Mouse (Mus musculus): ENCODE measurements around the gene Tpi1. TPM values are rescaled to one million over a fixed set of nuclear protein-coding genes. Genes with fewer than 3 reads are reported as not detected.
A peak's percentile ranks its signal among the peaks of the same experiment; 100 is the strongest.

Tpi1 gene
- total RNA-seq (2014; rRNA removed) (332 and 338 TPM in 2 replicates), polyA plus RNA-seq (2015; fragmentation: Nextera tagmentation; extraction: Ambion mirVana) (354 and 367 TPM in 2 replicates)

GRCm38 (mm10) chr6:124813933-124814332, at the start of gene Tpi1:
Gene Tpi1, minus strand, starts transcription at chr6:124814296.
- ATAC-seq (peak; percentile 88), DNase-seq (peak; percentile 87)
- no peak for TF ChIP-seq CTCF (IDR thresholded peaks at IDR 0.05; ENCODE audit: low read depth)
- no peaks in the 10 kb centered on the region for H3K9me3 ChIP-seq (ENCODE audit: low read length)
- H3K4me2 ChIP-seq (ENCODE audit: low read depth) = peak within 1 kb of the TSS; percentile 90
- 2% methylated on average over 22 of the region's 22 CpGs for WGBS
- H3K27me3 ChIP-seq (ENCODE audit: insufficient read depth, low read length) = no peaks in the 10 kb centered on the region
- peak within 1 kb of the TSS; percentile 57 for H3K4me3 ChIP-seq (ENCODE audit: low read depth, low read length)
- peaks cover 24% of the 10 kb centered on the region for H3K4me1 ChIP-seq (ENCODE audit: insufficient read depth)
- peak within 1 kb of the TSS; percentile 73 for H3K9ac ChIP-seq
- H3K27ac ChIP-seq (ENCODE audit: low read depth, low read length) = peak within 1 kb of the TSS; percentile 79
- H3K36me3 ChIP-seq (ENCODE audit: insufficient read depth) = peaks cover 47% of the 10 kb centered on the region

- WGBS = 2% methylated on average over 14 of the region's 16 CpGs
- H3K4me3 ChIP-seq (ENCODE audit: low read depth, low read length) = peak overlapping the region; percentile 75
- peaks cover 16% of the 10 kb centered on the region; the same call in 1 of the 2 replicates for H3K36me3 ChIP-seq (ENCODE audit: insufficient read depth)
- no peaks in the 10 kb centered on the region for H3K9me3 ChIP-seq (ENCODE audit: low read length)
- TF ChIP-seq CTCF (IDR thresholded peaks at IDR 0.05; ENCODE audit: low read depth) = no peak
- peak overlapping the region; percentile 76 for H3K4me2 ChIP-seq (ENCODE audit: low read depth)
- ATAC-seq (peak; percentile 11), DNase-seq (no peak)
- H3K4me1 ChIP-seq (ENCODE audit: insufficient read depth) = peaks cover 11% of the 10 kb centered on the region
- peak overlapping the region; percentile 93 for H3K9ac ChIP-seq
- H3K27me3 ChIP-seq (ENCODE audit: insufficient read depth, low read length) = no peaks in the 10 kb centered on the region
- peak overlapping the region; percentile 95 for H3K27ac ChIP-seq (ENCODE audit: low read depth, low read length)
These were observed 49.1 kb upstream of the Tpi1 start for GRCm38 (mm10) chr6:124863125-124863657.

GRCm38 (mm10) chr6:124862406-124863124, 48.5 kb upstream of the Tpi1 start:
- WGBS = 9% methylated on average over 8 of the region's 8 CpGs
- peak overlapping the region; percentile 76 for H3K4me2 ChIP-seq (ENCODE audit: low read depth)
- H3K4me1 ChIP-seq (ENCODE audit: insufficient read depth) = peaks cover 11% of the 10 kb centered on the region
- H3K36me3 ChIP-seq (ENCODE audit: insufficient read depth) = peaks cover 16% of the 10 kb centered on the region; the same call in 1 of the 2 replicates
- H3K4me3 ChIP-seq (ENCODE audit: low read depth, low read length) = peak overlapping the region; percentile 75
- H3K27ac ChIP-seq (ENCODE audit: low read depth, low read length) = peak overlapping the region; percentile 95
- ATAC-seq (peak; percentile 2; the same call in 1 of the 2 replicates), DNase-seq (peak; percentile 62)
- TF ChIP-seq CTCF (IDR thresholded peaks at IDR 0.05; ENCODE audit: low read depth) = no peak
- H3K27me3 ChIP-seq (ENCODE audit: insufficient read depth, low read length) = no peaks in the 10 kb centered on the region
- H3K9ac ChIP-seq = peak overlapping the region; percentile 93
- H3K9me3 ChIP-seq (ENCODE audit: low read length) = no peaks in the 10 kb centered on the region

GRCm38 (mm10) chr6:124861802-124862201, 47.7 kb upstream of the Tpi1 start:
- H3K4me3 ChIP-seq (ENCODE audit: low read depth, low read length) = 0 out of 2 replicates have a peak overlapping the region, but pooled peaks have one; percentile 75
- 0 out of 2 replicates have a peak overlapping the region, but pooled peaks have one; percentile 95 for H3K27ac ChIP-seq (ENCODE audit: low read depth, low read length)
- TF ChIP-seq CTCF (IDR thresholded peaks at IDR 0.05; ENCODE audit: low read depth) = no peak
- H3K9me3 ChIP-seq (ENCODE audit: low read length) = no peaks in the 10 kb centered on the region
- H3K4me2 ChIP-seq (ENCODE audit: low read depth) = peak overlapping the region; percentile 76
- H3K4me1 ChIP-seq (ENCODE audit: insufficient read depth) = peaks cover 11% of the 10 kb centered on the region
- 28% methylated on average over 3 of the region's 3 CpGs for WGBS
- peaks cover 16% of the 10 kb centered on the region; the same call in 1 of the 2 replicates for H3K36me3 ChIP-seq (ENCODE audit: insufficient read depth)
- no peak for DNase-seq
- ATAC-seq = no peak
- no peak overlapping the region; the same call in 1 of the 2 replicates for H3K9ac ChIP-seq
- no peaks in the 10 kb centered on the region for H3K27me3 ChIP-seq (ENCODE audit: insufficient read depth, low read length)

- ATAC-seq = no peak
- 81% methylated on average over 19 of the region's 19 CpGs for WGBS
- H3K4me3 ChIP-seq (ENCODE audit: low read depth, low read length) = no peak overlapping the region
- peaks cover 16% of the 10 kb centered on the region; the same call in 1 of the 2 replicates for H3K36me3 ChIP-seq (ENCODE audit: insufficient read depth)
- H3K4me2 ChIP-seq (ENCODE audit: low read depth) = peak overlapping the region; percentile 76
- no peak for TF ChIP-seq CTCF (IDR thresholded peaks at IDR 0.05; ENCODE audit: low read depth)
- H3K4me1 ChIP-seq (ENCODE audit: insufficient read depth) = peaks cover 14% of the 10 kb centered on the region
- no peak for DNase-seq
- no peaks in the 10 kb centered on the region for H3K27me3 ChIP-seq (ENCODE audit: insufficient read depth, low read length)
- no peak overlapping the region for H3K27ac ChIP-seq (ENCODE audit: low read depth, low read length)
- no peaks in the 10 kb centered on the region for H3K9me3 ChIP-seq (ENCODE audit: low read length)
- H3K9ac ChIP-seq = no peak overlapping the region
These were observed 47.2 kb upstream of the Tpi1 start for GRCm38 (mm10) chr6:124861266-124861665.

- no peak overlapping the region for H3K4me3 ChIP-seq (ENCODE audit: low read depth, low read length)
- peaks cover 15% of the 10 kb centered on the region for H3K4me1 ChIP-seq (ENCODE audit: insufficient read depth)
- 81% methylated on average over 9 of the region's 9 CpGs for WGBS
- no peak for DNase-seq
- no peak for ATAC-seq
- peaks cover 16% of the 10 kb centered on the region; the same call in 1 of the 2 replicates for H3K36me3 ChIP-seq (ENCODE audit: insufficient read depth)
- H3K4me2 ChIP-seq (ENCODE audit: low read depth) = no peak overlapping the region
- no peaks in the 10 kb centered on the region for H3K27me3 ChIP-seq (ENCODE audit: insufficient read depth, low read length)
- H3K9ac ChIP-seq = no peak overlapping the region
- H3K27ac ChIP-seq (ENCODE audit: low read depth, low read length) = no peak overlapping the region
- TF ChIP-seq CTCF (IDR thresholded peaks at IDR 0.05; ENCODE audit: low read depth) = no peak
- no peaks in the 10 kb centered on the region for H3K9me3 ChIP-seq (ENCODE audit: low read length)
These were observed 46.4 kb upstream of the Tpi1 start for GRCm38 (mm10) chr6:124860511-124860910.

- no peaks in the 10 kb centered on the region for H3K9me3 ChIP-seq (ENCODE audit: low read length)
- H3K36me3 ChIP-seq (ENCODE audit: insufficient read depth) = peaks cover 20% of the 10 kb centered on the region; the same call in 1 of the 2 replicates
- 8% methylated on average over 12 of the region's 12 CpGs for WGBS
- no peak overlapping the region for H3K4me3 ChIP-seq (ENCODE audit: low read depth, low read length)
- H3K4me2 ChIP-seq (ENCODE audit: low read depth) = peak overlapping the region; percentile 23
- peak overlapping the region; percentile 35; the same call in 1 of the 2 replicates for H3K9ac ChIP-seq
- peaks cover 14% of the 10 kb centered on the region for H3K4me1 ChIP-seq (ENCODE audit: insufficient read depth)
- DNase-seq (peak; percentile 85), ATAC-seq (no peak)
- no peaks in the 10 kb centered on the region for H3K27me3 ChIP-seq (ENCODE audit: insufficient read depth, low read length)
- H3K27ac ChIP-seq (ENCODE audit: low read depth, low read length) = peak overlapping the region; percentile 54; the same call in 1 of the 2 replicates
- TF ChIP-seq CTCF (IDR thresholded peaks at IDR 0.05; ENCODE audit: low read depth) = peak; percentile 89
These were observed 45.6 kb upstream of the Tpi1 start for GRCm38 (mm10) chr6:124859725-124860124.

Data from forebrain, postnatal 0 days (tissue).